Mouse (Mus musculus) spleen, postnatal 36 days (tissue): Measurements from ENCODE around the gene Exog.

ENCODE experiments used
- DNase-seq, 2 experiments: peaks; one replicate each; pipeline ENCODE4 v3.0.0; 2022; ENCODE audit warnings: low spot score in 2 of 2, mixed read lengths in 1 of 2

The Exog gene

GRCm38 (mm10) chr9:119460410-119460809, 15.7 kb downstream of the Exog start:
- DNase-seq = peak in 1 of 2 experiments; percentile 32

DNA sequence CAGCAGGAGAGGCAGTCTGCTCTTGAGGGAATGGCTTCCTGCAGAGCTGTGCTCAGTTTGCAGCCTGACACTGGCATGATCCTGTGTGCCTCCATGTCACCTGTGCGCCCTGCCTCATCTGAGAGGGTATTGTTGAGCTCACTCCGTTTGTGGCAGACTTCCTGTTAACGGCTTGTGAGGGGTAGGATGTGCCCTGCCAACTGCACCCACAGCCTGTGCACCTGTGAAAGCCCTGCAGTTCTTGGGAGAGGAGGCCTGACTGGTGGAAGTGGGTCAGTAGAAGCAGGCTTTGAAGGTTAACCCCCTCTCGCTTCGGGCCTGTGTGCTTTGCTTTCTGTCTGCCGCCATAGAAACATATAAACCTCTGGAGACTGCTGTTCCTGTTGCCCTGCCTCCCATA, 20.3 kb downstream of the Exog start:
- no peak for DNase-seq

DNA sequence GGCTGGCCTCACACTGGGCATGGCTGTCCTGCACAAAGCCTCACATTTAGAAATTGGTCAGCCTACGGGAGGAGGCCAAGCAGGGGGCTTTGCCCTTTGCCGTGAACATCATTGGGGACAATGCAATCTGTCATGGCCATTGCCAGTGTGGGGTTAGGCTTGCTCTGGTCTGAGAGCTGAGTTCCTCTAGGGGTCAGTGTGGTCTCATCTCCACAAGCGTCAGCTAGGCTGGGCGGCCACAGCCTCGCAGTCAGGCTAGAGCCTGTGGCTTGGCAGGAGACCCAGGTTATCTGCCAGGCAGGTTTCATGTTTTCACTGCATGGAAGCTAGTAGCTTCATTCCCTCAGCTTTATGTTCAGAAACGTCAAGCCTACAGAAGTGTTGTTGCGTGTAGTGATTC, 20.9 kb downstream of the Exog start:
- DNase-seq = peak in 1 of 2 experiments; percentile 16

- peak; percentile 56 to 67 for DNase-seq
Observed at GRCm38 (mm10) chr9:119469691-119470353, 25.1 kb downstream of the Exog start.

DNA sequence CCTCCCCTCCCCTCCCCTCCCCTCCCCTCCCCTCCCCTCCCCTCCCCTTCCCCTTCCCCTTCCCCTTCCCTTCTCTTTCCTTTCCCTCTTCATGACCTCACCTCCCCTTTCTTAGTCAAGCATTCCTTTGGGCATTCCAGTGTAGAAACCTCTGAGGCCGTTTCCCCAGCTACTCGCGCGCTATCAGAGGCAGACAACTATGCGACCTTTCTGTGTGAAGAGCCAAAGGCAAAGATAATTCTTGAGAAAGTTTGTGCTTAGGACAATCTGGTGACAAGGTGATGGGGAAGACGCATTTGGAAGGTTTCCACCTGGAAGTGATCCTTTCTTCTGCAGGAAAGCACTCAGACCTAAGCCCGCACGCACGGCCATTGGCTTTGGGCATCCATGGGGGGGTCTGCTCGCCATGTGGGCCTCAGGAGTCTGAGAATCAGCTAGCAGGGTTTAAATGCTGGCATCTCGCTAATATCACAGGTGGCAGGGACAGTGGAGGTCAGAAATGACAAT, 27.7 kb downstream of the Exog start:
- DNase-seq = no peak

DNA sequence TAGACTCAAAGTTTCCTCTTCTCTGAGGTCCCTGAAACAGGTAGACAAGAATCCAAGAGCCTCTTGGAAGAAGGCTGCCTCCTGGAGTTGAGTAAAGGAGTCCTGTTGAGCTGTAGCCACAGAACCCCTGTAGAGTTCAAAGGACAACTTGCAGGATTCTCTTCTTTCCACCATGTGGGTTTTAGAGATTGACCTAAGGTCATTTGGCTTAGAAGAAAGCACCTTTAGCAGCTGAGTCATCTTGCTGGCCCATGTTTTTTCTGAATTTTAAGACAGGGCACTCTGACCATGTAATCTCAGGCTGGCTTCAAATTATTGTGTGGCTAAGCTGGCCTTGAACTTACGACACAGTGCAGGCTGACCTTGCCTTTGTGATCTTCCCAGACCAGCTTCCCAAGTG, 28.3 kb downstream of the Exog start:
- DNase-seq = no peak

DNA sequence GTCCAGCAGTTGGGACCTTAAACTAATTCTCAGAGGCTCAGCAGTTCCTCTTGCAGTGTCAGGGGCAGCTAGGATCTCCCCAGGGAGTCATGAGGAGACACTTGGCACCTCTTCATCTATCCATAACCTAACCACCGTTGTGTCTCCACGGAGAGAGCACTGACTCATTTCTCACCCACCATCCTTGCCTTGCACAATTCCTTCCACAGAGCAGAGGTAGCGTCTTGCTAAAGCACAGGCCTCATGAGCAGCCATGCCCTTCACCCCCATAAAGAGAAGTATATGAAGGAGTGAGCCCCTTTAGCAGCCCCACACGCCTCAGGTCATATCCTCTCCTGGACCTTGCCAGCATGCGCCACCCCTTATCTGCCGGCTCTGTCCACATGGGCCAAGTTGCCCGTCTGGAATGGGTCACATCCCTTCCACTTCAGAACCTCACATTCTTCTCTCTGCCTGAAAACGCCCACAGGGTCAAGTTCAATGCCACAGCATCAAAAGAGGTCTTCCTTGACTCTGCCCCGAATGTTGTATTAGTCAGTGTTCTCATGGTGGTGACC, 28.9 kb downstream of the Exog start:
- no peak for DNase-seq

GRCm38 (mm10) chr9:119474717-119475611, 30.2 kb downstream of the Exog start:
- no peak for DNase-seq

DNA sequence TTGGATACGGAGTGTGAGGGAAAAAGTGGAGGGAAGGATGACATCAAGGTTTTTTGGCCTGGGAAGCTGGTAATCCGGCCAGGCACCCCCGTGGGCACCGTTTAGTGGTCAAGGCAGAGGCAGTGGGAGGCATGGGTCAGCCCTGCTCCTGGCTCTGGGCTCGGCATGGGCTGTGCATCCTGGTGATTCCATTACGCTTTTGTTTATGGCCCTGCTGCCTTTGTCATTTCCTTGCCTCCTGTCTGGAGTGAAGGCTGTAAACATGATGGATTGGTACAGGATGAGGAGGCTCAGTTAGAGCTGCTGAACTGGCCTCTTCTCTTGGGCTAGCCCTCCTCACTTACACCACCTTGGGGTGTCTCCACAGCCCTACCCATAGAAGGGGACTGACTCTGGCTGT, 33.0 kb downstream of the Exog start:
- no peak for DNase-seq

GRCm38 (mm10) chr9:119478345-119478744, 33.6 kb downstream of the Exog start:
- no peak for DNase-seq

DNA sequence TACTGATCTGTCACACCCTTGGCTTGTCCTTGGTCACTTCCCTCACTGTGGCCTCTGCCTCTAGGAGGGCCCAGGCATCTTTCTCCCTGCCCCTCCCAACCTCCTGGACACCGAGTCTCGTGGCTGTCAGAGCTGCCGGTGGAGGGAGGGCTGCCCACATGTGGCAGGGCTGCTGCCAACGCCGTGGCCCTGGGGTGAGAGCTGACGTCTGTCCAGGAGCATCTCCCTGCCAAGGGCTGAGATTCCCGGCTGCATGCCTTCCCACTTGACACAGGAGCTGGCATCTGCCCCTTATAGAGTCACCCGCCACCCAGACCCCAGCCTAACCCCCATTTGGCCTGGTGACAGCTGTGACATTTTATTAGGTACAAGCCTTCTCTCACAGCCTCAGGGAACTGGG, 34.6 kb downstream of the Exog start:
- DNase-seq = peak in 1 of 2 experiments; percentile 11

GRCm38 (mm10) chr9:119481612-119482011, 36.9 kb downstream of the Exog start:
- no peak for DNase-seq

GRCm38 (mm10) chr9:119483554-119484353, 39.0 kb downstream of the Exog start:
- DNase-seq = no peak

- no peak for DNase-seq
Observed at GRCm38 (mm10) chr9:119484420-119484819, 39.7 kb downstream of the Exog start.

DNA sequence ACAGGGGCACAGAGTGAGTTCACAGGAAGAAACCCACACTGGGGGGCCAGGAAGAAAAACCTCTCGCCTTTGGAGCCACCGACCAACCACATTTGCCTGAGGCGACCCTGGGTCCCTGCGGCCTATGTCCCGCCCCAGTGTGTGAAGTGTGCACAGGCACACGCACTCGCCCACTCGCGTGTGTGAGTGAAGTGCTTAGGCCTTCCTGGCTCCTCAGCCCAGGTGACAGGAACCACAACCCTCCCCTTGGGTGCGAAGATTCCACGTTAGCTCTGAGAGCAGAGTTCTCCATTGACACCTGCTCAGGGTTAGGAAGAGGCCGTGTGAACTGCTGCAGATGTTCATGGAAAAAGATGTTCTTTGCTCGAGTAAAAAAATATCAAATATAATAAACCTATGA, 40.1 kb downstream of the Exog start:
- DNase-seq = no peak

- no peak for DNase-seq
Observed at GRCm38 (mm10) chr9:119496354-119496753, 51.6 kb downstream of the Exog start.

DNA sequence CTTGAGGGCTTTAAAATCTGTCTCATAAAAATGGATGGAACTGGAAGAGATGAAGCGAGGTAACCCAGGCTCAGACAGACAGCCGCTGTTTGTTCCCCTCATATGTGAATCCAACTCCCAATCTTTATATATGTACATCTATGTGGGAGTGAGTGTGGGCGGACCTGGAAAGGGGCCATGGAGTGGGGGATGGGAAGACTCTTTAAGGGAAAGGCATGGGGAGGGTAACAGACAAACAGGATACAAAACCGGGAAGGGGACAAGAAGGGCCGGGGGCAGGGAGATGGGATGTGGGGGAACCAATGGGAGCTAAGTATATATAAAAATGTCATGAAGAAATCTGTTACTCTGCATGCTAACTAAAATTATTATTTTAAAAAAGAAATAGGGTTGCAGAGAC, 52.2 kb downstream of the Exog start:
- no peak for DNase-seq

GRCm38 (mm10) chr9:119497546-119498246, 53.0 kb downstream of the Exog start:
- DNase-seq = no peak

DNA sequence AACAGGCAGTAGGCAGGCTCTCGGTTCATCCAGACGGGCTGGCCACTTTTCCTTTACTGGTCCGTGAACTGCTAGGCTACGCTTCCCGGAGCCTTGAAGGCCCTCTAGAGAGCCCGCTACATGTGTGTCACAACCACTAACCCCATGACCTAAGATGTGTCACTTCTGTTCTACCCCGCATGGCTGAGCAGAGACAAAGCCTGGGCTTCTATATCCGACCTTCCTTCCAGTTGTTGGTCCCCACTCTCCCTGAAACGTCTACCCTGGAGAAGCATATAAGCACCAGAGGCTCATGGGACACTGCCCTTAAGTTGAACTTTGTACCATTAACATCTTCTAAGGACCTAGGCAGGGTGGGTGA, 53.5 kb downstream of the Exog start:
- no peak for DNase-seq

- no peak for DNase-seq
Observed at GRCm38 (mm10) chr9:119498885-119499284, 54.1 kb downstream of the Exog start.

DNA sequence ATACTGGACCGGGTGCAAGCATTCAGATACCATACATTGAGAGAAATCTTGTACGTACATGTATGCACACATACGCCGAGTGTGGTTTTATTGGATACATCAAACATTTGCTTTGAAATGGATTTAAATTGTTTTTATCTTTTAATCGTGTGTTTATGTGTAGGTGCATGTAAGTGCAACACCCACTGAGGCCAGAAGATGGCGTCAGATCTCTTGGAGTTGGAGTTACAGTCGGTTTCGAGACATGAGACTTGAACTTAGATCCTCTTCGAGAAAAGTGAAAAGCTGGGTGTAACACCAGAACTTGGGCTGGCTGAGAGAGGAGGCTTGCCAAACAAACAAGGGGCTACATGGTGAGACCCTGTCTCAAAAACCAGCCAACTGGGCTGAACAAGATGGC, 58.9 kb downstream of the Exog start:
- DNase-seq = no peak
